Mouse (Mus musculus): ENCODE results near the gene Pkn3.
"Not testable (repeated sequence)": the region's sequence is repeated elsewhere in the genome, so short reads cannot be mapped to it uniquely, and the experiment has no call there.

The Pkn3 gene

DNA sequence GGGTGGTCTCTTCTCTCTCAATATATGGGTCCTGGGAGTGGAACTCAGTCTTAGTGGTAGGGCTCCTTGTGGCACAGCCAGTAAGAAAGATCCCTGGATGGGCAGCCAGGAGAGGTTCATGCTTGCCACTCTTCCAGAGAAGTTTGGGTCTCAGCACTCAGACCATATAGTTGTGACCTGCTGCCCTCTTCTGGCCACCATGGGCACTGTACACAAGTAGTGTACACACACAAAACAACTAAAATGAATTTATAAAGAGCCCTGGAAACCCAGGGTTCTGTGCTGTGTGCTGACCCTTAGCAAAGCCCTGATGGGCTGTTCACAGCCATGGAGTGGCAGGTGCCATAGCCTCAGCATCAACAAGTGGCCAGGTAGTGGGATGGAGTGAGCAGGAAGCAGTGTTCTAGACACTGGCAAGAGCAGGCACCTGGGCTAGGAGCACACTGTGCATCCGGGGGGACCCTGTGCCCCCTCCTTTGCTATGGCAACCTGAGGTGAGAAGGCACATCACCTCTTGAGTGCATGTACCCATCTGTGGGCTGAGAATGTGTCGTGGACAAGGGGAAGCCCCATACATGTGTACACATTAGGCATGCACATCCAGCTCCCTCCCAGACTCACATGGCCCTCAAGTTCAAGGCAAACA is 18.5 kb downstream of the Pkn3 start:
- in situ Hi-C loops (cut with MboI, MseI), result no loop called here

DNA sequence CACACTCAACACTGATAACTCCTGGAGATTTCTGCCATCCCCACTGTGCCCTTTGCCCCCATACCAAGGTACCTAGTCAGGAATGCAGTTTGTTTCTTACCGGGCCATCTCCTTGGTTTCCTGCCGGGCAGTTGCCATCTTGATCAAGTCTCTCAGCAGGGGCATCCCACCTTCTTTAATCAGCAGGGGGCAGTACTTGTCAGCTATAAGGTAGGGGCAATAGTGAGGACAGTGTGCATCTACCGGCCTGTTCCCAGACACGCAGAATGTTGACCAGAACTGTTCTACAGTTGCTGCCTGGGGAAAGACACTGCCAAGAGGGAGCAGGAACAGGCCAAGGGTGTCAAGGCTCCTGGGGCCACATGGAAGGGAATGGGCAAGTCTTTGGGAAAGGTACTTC is 22.7 kb downstream of the Pkn3 start:
- in situ Hi-C loops (cut with MboI, MseI), result loop anchor here (10.0 kb wide), 1 partner anchor 65 kb away; no protein-coding TSS in a partner anchor

DNA sequence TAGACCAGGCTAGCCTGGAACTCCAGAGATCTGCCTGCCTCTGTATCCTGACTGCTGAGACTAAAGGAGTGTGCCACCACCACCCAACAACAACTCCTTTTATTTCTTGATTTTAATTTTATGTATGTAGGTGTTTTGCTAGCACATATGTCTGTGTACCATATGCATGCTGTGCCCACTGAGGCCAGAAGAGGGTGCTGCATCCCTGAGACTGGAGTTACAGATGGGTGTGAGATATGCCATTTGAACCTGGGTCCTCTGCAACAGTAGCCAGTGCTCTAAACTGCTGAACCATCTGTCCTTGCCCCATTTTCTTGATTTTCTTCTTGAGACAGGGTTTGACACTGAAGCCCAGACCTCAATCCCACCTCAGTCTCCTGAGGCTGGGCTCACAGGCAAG is 28.9 kb downstream of the Pkn3 start:
- in situ Hi-C loops (cut with MboI, MseI), result loop anchor here (5.0 to 10.0 kb wide), 2 partner anchors 36 to 58 kb away; no protein-coding TSS in a partner anchor

DNA sequence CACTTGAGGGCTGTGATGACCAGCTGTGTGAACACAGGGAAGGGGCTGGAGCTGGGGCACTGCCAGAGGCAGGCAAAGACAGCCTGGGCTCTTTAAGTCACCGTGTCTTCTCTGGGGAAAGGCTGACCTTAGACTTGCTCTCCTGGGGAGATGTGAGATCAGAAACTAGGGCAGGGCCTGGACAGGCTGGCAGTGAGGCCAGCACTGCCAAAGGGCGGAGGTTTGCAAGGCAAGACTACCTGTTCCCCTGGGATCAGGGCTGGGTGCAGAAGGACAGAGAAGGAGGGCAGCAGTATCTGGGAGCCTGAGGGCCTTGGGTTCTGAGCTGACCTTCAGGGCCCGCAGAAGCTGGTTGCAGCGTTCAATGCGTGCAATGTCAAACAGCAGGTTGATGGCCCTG is 30.2 kb downstream of the Pkn3 start:
- in situ Hi-C loops (cut with MboI, MseI), result loop anchor here (5.0 to 10.0 kb wide), 2 partner anchors 35 to 57 kb away; no protein-coding TSS in a partner anchor

DNA sequence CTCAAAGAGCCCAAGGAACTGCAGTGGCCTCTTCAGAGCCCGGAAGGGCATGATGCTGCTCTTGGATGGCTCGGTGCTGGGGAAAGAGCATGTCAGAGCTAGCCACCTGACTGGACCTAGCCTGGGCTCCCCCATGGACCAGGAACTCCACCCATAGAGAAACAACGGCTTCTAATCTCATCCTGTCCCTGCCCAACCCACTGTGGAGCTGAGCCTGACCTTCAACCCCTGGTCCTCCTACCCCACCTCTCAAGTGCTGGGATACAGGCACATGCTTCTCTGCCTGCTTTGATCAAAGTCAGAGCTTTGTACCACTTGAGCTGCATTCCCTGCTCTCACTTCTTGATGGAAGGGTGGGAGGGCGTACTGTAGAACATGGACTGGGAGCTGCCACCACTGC is 30.8 kb downstream of the Pkn3 start:
- in situ Hi-C loops (cut with MboI, MseI), result loop anchor here (5.0 to 10.0 kb wide), 2 partner anchors 34 to 57 kb away; no protein-coding TSS in a partner anchor

DNA sequence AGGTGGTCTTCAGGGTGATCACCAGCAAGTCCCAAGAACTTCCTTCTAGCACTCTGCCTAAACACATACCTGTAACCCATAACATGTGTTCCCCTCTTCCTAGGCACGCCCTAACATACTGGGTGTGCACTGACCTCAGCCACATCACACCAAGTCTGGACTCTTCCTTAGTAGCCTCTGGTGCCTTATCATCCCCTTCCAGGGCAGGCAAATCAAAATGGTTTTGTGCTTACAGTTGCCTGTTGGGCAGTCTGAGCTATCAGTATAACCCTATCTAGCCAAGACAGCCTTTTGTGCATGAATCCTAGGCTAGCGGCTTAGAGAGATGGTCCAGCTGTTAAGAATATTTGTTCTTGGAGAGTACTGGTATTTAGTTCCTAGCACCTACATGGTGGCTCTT is 34.0 kb downstream of the Pkn3 start:
- in situ Hi-C loops (cut with MboI, MseI), result no loop called here

DNA sequence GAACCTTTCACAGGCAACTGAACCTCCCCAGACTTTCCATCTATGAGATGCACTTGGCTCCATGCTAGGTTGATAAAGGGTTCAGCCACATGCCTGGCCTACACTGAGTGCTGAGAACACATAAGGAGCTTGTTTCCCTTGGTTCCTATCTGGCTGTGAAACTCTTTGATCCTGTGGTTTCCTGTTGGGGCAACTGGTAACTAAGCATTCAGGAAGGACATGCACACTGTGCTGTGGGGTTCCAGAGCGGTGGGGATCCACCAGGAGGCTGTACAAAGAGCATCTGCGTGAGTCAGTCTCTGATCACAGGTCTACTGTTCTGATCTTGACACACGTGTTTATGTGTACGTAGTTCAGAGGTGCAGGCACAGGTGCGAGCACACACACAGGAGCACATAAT is 35.1 kb downstream of the Pkn3 start:
- in situ Hi-C loops (cut with MboI, MseI), result no loop called here

DNA sequence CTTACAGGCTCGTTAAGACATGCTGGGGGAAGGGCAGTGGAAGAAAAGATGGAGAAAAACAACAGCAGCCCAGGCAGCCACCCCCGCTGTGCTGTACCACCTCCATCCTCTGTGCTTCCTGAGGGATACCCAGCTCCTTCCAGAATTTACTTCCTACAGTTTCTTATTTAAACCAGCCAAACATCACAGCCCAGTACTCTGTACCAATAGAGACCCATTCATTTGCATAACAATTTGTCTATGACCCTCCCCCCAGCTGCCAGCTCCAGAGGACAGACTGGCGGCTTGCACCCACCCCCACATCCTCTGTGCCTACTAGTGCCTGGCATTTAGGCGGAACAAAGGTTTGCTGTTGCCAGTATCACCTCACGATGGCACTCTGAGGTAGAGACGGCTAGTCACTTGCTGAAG is 42.2 kb downstream of the Pkn3 start:
- in situ Hi-C loops (cut with MboI, MseI), result no loop called here

DNA sequence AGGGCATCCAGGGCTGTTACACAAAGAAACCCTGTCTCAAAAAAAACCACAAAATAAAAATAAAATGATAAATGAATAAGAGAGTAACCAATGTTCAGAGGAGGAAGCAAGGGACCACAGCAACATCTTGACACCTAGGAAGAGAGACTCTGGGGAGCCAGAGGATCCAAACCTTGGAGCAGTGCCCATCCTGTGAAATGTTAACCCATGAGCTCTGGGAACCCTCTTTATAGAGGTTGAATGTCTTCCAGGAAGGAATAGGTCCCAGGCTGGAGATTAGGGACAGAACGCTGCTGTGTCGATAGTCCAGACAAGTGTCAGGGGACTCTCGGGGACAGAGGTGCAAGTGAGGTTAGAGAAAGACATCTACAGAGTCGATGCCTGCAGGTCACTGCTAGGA is 42.8 kb downstream of the Pkn3 start:
- in situ Hi-C loops (cut with MboI, MseI), result no loop called here

DNA sequence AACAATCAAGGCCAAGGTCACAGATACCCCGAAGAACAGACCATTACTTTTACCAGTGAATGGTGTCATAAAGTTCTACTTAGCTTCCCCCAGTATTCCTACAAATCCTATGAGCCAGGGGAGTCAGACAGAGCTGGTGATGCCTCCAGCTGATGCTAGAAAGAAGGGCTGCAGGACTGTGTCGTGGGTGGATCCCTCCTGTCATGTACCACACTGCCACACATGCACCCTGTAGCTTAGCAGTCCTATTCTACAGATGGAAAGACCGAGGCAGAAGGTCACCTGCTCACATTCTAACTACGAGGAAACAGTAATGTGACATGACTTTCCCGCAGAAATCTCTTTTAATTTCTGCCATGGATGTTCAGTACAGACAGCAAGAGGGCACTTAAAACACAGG is 45.3 kb downstream of the Pkn3 start:
- in situ Hi-C loops (cut with MboI, MseI), result no loop called here

DNA sequence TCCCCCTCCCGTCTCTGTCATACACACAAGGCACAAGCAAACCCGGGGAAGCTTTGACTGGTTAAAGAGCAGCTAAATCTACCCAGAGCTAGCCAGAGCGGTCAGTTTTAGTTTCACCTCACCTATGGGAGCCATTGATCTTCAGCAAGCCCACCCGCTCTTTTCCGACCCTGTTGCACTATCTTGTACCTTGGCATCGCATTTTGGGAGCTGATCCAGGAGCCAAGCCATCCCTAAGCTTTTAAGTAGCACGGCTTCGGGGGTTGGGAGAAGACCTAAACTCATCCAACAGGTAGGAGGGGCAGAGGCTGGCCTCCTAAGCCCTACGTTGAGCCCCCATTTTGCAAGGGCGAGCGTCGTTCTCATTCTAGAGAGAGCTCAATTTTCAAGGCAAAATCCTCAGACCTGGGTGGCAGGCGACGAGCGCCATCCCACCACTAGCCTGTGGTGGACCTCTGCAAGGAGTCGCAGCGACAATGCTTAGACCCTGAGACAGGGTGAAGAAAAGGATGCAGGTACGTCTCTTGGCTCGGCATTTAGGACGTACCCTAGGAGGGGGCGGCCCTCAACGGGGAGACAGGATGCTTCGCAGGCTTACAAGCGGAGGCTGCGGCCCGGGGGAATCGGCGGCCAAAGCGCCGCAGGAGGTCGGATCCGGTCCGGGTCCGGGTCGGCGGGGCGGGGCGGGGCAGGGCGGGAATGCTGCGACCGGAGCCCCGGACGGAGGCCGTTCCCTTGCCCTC is 46.4 kb downstream of the Pkn3 start:
- in situ Hi-C loops (cut with MboI, MseI), result no loop called here

DNA sequence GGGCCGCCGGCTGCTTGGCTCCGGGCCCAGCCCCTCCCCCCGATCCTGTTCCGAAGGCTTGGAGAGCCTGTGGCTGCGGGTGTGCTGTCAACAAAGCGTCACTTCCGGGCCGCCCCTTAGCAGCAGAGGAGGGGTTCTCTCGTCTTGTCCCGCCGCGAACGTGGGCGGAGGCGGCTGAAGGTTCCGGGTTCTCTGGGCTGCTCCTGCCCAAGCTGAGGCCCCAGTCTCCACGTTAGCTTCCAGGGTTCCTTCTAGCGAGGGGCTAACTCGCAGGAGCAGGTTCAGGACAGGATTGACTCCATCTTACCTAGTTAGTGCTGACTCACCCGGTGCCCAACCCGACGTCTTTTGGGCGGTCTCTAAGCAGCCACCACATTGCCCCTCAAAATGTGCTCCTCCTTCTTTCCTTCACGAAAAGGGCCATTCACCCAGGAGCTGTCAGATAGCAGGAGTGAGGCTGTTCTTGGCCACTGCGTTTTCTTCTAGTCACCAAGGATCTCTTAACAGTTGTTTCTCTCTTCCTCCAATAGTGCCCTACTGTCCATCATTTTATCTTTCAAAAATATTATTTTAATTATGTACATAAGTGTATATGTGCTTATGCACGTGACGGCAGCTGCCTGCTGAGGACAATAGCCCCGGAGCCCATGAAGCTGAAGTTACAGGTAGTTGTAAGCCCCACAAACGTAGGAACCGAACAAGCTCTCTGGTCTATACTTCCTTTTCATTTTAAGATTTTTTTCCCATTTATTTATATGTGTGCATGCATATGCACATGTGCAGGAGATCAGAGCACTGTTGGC is 47.2 kb downstream of the Pkn3 start, which contains the start of gene Zer1:
Gene Zer1 (minus strand): TSS at position 114 of the 803 bp plus-strand sequence.
- in situ Hi-C loops (cut with MboI, MseI), result no loop called here

DNA sequence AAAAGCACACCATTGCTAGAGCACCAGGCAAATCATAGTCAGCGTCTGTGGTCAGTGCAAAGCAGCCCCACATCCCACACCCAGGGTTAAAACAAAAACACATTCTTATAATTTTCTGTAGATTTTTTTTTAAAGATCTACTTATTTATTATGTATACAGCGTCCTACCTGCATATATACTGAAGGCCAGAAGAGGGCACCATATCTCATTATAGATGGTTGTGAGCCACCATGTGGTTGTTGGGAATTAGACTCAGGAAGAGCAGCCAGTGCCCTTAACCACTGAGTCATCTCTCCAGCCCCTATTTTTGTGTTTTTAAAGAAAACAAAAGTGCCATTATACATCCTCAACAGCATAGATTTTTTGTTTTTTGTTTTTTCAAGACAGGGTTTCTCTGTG is 51.3 kb downstream of the Pkn3 start:
- in situ Hi-C loops (cut with MboI, MseI), result no loop called here

DNA sequence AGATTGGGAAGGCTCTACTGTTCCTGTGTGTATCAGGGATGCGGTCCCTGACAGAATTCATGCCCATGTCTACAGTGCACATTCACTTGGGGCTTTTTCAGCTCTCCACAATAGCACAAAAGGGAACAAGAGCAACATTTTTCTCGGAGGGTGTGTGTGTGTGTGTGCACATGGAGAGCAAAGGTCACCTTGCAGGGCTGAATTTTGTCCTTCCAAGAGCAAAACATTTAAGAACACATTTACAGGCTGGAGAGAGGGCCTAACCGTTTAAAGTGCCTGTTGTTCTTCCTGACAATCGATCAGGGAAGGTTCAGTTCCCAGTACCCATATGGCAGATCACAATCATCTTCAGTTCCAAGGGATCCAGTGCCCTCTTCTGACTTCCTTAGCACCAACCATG is 52.7 kb downstream of the Pkn3 start:
- in situ Hi-C loops (cut with MboI, MseI), result no loop called here

DNA sequence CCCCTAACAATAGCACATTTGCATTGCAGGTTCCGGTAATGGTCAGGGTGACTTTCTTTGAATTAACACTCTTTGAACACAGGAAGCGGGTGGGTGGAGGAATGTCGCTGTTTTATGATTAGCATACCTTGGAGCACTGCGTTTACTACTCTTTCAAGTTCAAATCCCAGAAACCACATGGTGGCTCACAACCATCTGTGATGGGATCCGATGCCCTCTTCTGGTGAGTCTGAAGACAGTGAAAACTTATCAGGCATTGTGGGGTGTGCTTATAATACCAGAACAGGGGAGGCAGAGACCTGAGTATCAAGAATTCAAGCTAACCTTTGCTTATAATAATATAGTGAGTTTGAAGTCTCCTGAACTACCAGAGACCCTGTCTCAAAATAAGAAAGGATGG is 53.8 kb downstream of the Pkn3 start:
- in situ Hi-C loops (cut with MboI, MseI), result not testable (repeated sequence)

DNA sequence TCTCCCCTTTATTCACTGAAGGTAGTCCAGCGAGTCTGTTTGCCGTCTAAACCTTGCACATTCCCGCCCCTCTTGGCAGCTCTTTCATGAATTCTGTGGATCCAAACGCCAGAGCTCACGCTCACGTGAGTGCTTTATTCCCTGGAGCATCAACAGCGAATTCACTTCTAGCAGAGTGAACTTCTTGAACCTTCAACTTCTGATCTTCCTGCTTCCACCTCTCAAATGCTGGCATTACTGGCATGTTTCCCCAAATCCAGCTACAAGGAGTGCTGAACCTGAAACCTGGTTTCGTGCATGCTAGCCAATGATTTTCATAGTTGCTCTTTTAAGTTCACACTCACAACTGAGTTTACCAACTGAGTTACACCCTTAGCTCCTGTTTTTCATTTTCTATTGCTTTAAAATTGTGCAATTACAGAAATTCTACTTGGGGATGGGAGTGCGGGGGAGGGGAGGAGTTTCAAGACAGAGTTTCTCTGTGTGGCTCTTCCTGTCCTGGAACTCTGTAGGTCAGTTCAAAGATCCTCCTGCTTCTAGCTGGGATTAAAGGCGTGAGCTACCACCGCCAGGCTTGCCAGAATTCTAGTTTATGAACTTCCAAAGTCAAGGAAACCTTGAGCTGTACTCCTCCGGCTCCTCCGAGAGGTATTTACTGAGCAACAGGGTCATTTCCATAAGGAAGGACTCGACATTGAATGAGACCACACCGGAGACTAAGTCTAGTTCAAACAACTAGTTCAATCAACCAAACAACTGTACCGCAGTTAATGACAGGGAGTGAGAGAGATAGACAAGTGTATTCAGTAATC is 55.5 kb downstream of the Pkn3 start:
- in situ Hi-C loops (cut with MboI, MseI), result no loop called here

DNA sequence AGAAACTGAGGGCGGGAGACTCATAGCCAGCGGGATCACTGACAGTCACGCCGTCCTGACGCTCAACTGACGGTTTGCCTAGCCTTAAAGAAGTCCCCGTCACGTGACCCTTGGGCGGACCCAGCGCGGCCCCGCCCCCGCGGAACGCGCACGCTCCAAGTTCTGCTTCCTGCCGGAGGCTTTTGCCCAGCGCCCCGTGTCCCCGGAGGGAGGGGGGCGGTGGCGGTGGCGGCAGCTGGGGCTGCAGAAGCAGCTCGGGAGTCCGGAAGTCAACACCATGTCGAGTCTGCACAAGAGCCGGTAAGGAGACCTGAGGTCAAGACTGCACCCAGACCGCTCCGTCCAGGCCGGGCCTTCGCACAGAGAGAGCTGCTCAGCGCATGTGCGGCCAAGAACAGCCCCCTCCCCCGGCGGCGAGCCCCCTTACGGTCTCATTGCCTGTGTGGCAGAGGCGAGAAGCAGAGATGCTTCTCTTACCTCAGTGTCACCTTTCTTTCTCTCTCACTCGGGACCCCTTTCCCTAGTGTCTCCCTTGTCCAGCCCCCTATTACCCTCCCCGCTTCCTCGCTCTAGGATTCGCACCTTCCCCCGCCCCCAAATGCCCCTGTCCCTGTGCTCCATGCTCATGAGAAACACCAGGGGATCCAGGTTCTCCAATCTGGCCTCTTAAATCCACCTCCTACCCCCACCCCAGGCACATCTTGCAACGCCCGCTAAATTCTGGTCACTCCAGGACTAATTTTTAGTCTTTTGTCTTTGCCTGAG is 56.3 kb downstream of the Pkn3 start, which contains the start of gene Tbc1d13:
Gene Tbc1d13 (plus strand): TSS at position 134 of the 765 bp plus-strand sequence.
- in situ Hi-C loops (cut with MboI, MseI), result no loop called here

DNA sequence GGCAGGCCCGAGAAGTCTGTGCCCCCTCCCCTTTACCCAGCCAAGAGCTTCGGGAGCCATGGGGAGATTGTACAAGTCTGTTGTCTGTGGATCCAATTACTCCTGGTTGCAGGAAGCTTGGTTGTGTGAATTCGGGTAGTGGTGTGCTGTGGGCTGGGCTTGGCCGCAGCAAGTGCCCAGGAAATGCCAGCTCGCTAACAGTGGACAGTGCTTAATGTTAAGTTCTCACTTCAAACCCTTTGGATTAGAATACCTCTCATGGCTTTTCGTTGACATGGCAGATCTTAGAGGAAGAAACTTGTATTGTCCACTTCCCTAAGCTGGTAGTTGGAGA is 56.9 kb downstream of the Pkn3 start:
- in situ Hi-C loops (cut with MboI, MseI), result no loop called here

DNA sequence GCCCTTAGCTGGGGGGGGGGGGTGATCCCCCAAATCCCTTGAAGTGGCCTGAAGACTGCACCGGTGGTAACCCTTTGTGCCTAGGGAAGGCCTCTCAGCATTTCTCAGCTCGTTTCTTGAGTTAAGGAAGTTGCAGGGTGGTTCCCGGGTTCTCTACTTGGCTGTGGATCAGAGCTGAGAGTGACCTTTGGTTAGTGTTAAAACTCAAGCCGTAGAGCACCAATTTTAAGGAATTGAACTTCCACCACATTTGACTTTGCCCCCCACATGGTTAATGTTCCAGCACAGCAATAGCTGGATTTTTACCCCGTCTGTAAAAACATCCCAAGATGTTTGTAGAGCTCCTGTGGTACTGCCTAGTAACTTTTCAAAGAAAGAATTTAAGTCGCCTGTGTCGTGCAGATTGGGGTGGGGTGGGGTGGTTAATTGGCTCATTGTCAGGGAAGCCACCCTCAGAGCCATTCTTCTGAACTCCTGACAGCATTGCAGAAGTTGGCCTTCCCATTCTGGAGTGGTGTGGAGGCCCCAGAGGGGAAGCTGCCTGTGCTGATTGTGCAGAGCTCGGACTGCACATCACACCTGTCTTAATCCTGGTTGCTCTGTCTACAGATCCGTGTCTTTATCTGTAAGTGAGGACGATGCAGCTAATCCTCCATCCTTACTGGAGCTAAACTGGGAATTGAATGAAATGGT is 57.6 kb downstream of the Pkn3 start:
- in situ Hi-C loops (cut with MboI, MseI), result no loop called here

DNA sequence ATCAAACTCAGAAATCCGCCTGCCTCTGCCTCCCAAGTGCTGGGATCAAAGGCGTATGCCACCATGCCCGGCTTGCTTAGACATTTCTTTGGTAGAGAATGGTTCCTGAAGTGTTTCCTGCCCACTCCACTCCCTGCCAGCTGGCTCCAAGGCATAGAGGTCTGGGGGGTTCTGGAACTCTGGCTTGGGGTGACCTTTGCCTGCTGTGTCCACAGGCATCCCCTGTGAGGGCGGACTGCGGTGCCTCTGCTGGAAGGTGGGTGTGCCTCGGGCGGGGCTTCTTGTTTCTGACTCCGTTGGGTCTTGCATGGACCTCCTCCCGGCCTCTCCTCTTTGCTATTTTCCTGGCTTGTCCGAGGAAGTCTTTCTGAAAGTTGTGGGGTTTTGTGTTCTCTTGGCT is 59.0 kb downstream of the Pkn3 start:
- in situ Hi-C loops (cut with MboI, MseI), result no loop called here

Data from T-helper 1 cell (primary cell).